Mouse (Mus musculus): ENCODE results near the gene Asrgl1.

DNA sequence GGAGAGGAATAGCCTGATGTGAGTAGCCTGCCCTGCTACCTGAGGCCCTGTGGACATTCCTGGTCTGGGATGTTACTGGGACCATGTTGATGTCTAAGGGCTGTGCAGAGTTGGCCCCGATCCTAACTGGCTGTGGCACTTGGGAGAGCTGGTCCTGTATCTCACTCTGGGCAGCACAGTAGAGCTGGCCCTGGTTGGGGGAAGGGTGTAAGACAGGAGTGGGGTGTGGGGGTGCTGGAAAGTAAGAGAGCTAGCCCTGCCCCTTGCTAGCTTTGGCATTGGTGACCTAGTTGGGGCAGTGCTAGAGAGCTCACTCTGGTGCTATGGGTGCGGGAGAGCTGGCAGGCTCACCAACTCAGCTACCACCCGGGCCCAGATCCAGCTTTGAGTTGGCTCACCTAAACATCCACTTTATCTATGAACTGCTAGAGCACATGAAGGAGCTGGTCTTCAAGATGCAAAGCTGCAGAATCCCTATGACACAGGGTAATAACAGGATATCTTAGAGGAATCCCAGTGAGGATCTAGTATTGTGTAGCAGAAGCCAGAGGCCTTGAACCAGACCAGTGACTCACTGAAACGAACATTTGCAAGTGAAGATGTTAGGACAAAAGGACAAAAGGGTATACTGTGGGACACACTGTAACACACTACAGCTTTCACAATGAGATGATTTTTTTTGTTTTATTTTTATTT lies 6.8 kb downstream of the Asrgl1 start:
- TF ChIP-seq CTCF (IDR thresholded peaks at IDR 0.05; ENCODE audit: low read depth) (no peak), EP300 (IDR thresholded peaks at IDR 0.05; ENCODE audit: low read depth) (no peak)

Measured in heart, postnatal 0 days (tissue).